Mouse (Mus musculus): ENCODE data around the gene Cggbp1. TPM values are rescaled to one million over a fixed set of nuclear protein-coding genes. Genes with fewer than 3 reads are reported as not detected.
A peak's percentile ranks its signal among the peaks of the same experiment; 100 is the strongest.

Cggbp1 gene
- polyA plus RNA-seq, 1 experiment: 20.5 TPM

DNA sequence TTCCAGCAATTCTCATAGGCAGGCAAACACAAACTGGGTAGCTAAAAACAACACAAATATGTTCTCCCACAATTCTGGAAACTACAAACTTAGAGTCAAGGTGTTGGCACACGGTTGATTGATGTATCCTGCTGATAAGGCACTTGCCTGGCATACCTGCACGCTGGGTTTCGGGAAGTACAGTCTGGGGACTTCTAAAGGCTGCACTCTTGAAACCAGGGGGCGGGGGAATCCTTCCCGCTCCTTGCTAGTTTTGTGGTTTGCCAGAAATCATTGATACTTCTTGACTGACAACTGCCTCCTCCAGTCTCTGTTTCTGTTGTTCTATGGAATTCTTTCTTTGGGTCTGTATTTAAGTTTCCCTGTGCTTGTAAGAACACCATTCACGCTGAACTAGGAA is 16.8 kb downstream of the Cggbp1 start:
- no peaks in the 10 kb centered on the region for H3K36me3 ChIP-seq (ENCODE audit: control insufficient read depth, insufficient read depth)
- TF ChIP-seq MYOG (IDR thresholded peaks at IDR 0.05; ENCODE audit: control insufficient read depth in 1 of 3, insufficient read depth in 1 of 3, insufficient read length in 2 of 3, low read depth in 2 of 3) (no peak), USF1 (IDR thresholded peaks at IDR 0.05; ENCODE audit: low read depth) (no peak), CEBPB (IDR thresholded peaks at IDR 0.05; ENCODE audit: insufficient read depth, poor library complexity, severe bottlenecking) (no peak), SRF (IDR thresholded peaks at IDR 0.05; ENCODE audit: control insufficient read depth, insufficient read length, low read depth) (no peak), POLR2AphosphoS2 (IDR thresholded peaks at IDR 0.05; ENCODE audit: insufficient read length, low read depth) (no peak), REST (IDR thresholded peaks at IDR 0.05; ENCODE audit: insufficient read depth, insufficient read length) (no peak), POLR2A (IDR thresholded peaks at IDR 0.05; ENCODE audit: insufficient read length, low read depth) (no peak), TCF3 (IDR thresholded peaks at IDR 0.05; ENCODE audit: insufficient read length, low read depth) (no peak), MYOD1 (IDR thresholded peaks at IDR 0.05; ENCODE audit: control insufficient read depth in 1 of 3, insufficient read length in 2 of 3, low read depth in 2 of 3) (no peak), TCF12 (IDR thresholded peaks at IDR 0.05; ENCODE audit: insufficient read depth, poor library complexity, severe bottlenecking) (no peak), MAX (IDR thresholded peaks at IDR 0.05; ENCODE audit: low read depth) (no peak), E2F4 (IDR thresholded peaks at IDR 0.05; ENCODE audit: insufficient read depth) (no peak)
- no peak overlapping the region for H3ac ChIP-seq (ENCODE audit: control insufficient read depth, insufficient read length)
- no peaks in the 10 kb centered on the region for H3K27me3 ChIP-seq (ENCODE audit: control insufficient read depth, insufficient read depth, insufficient read length)
- H3K4me2 ChIP-seq (ENCODE audit: low read depth): no peak overlapping the region
- no peak overlapping the region for H3K4me3 ChIP-seq
- no peaks in the 10 kb centered on the region for H3K79me2 ChIP-seq (ENCODE audit: control insufficient read depth, insufficient read depth)

GRCm38 (mm10) chr16:64869621-64870020 is 17.8 kb downstream of the Cggbp1 start:
- Histone ChIP-seq H3K79me2 (ENCODE audit: control insufficient read depth, insufficient read depth) (no peaks in the 10 kb centered on the region), H3ac (ENCODE audit: control insufficient read depth, insufficient read length) (no peak overlapping the region), H3K4me3 (no peak overlapping the region), H3K27me3 (ENCODE audit: control insufficient read depth, insufficient read depth, insufficient read length) (no peaks in the 10 kb centered on the region), H3K4me2 (ENCODE audit: low read depth) (no peak overlapping the region), H3K36me3 (ENCODE audit: control insufficient read depth, insufficient read depth) (no peaks in the 10 kb centered on the region)
- TF ChIP-seq TCF12 (IDR thresholded peaks at IDR 0.05; ENCODE audit: insufficient read depth, poor library complexity, severe bottlenecking) (no peak), REST (IDR thresholded peaks at IDR 0.05; ENCODE audit: insufficient read depth, insufficient read length) (no peak), POLR2A (IDR thresholded peaks at IDR 0.05; ENCODE audit: insufficient read length, low read depth) (no peak), MYOD1 (IDR thresholded peaks at IDR 0.05; ENCODE audit: control insufficient read depth in 1 of 3, insufficient read length in 2 of 3, low read depth in 2 of 3) (no peak), MYOG (IDR thresholded peaks at IDR 0.05; ENCODE audit: control insufficient read depth in 1 of 3, insufficient read depth in 1 of 3, insufficient read length in 2 of 3, low read depth in 2 of 3) (no peak), MAX (IDR thresholded peaks at IDR 0.05; ENCODE audit: low read depth) (no peak), CEBPB (IDR thresholded peaks at IDR 0.05; ENCODE audit: insufficient read depth, poor library complexity, severe bottlenecking) (no peak), USF1 (IDR thresholded peaks at IDR 0.05; ENCODE audit: low read depth) (no peak), POLR2AphosphoS2 (IDR thresholded peaks at IDR 0.05; ENCODE audit: insufficient read length, low read depth) (no peak), TCF3 (IDR thresholded peaks at IDR 0.05; ENCODE audit: insufficient read length, low read depth) (no peak)

GRCm38 (mm10) chr16:64872296-64872695 is 20.5 kb downstream of the Cggbp1 start:
- H3ac ChIP-seq (ENCODE audit: control insufficient read depth, insufficient read length): no peak overlapping the region
- H3K79me2 ChIP-seq (ENCODE audit: control insufficient read depth, insufficient read depth): no peaks in the 10 kb centered on the region
- H3K27me3 ChIP-seq (ENCODE audit: control insufficient read depth, insufficient read depth, insufficient read length): no peaks in the 10 kb centered on the region
- no peaks in the 10 kb centered on the region for H3K36me3 ChIP-seq (ENCODE audit: control insufficient read depth, insufficient read depth)
- TF ChIP-seq CEBPB (IDR thresholded peaks at IDR 0.05; ENCODE audit: insufficient read depth, poor library complexity, severe bottlenecking) (no peak), E2F4 (IDR thresholded peaks at IDR 0.05; ENCODE audit: insufficient read depth) (no peak), POLR2AphosphoS2 (IDR thresholded peaks at IDR 0.05; ENCODE audit: insufficient read length, low read depth) (no peak), TCF3 (IDR thresholded peaks at IDR 0.05; ENCODE audit: insufficient read length, low read depth) (no peak), TCF12 (IDR thresholded peaks at IDR 0.05; ENCODE audit: insufficient read depth, poor library complexity, severe bottlenecking) (no peak), REST (IDR thresholded peaks at IDR 0.05; ENCODE audit: insufficient read depth, insufficient read length) (no peak), MAX (IDR thresholded peaks at IDR 0.05; ENCODE audit: low read depth) (no peak), USF1 (IDR thresholded peaks at IDR 0.05; ENCODE audit: low read depth) (no peak), MYOG (IDR thresholded peaks at IDR 0.05; ENCODE audit: control insufficient read depth in 1 of 3, insufficient read depth in 1 of 3, insufficient read length in 2 of 3, low read depth in 2 of 3) (no peak), MYOD1 (IDR thresholded peaks at IDR 0.05; ENCODE audit: control insufficient read depth in 1 of 3, insufficient read length in 2 of 3, low read depth in 2 of 3) (no peak), POLR2A (IDR thresholded peaks at IDR 0.05; ENCODE audit: insufficient read length, low read depth) (no peak), SRF (IDR thresholded peaks at IDR 0.05; ENCODE audit: control insufficient read depth, insufficient read length, low read depth) (no peak)
- no peak overlapping the region for H3K4me2 ChIP-seq (ENCODE audit: low read depth)
- peak overlapping the region; percentile 55 for H3K4me3 ChIP-seq

DNA sequence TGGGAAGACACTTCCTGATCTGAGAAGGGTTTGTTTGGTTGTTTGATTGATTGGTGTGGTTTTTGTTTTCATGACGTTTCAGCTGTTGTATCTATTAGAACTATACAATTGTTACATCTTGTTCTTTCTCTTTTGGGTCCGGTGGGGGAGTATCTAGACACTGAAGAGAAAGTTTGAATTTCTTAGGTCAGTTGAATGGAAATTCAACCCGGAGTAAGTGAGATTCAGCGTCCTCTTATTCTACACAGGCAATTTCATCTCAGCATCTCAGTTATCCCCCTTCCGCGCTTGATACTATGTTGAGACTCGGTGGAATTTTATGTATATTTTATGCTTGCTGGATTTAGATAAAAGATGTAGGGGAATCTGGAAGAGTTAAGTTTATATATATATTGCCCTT is 21.0 kb downstream of the Cggbp1 start:
- Histone ChIP-seq H3ac (ENCODE audit: control insufficient read depth, insufficient read length) (peak overlapping the region; percentile 57), H3K36me3 (ENCODE audit: control insufficient read depth, insufficient read depth) (no peaks in the 10 kb centered on the region), H3K27me3 (ENCODE audit: control insufficient read depth, insufficient read depth, insufficient read length) (no peaks in the 10 kb centered on the region), H3K79me2 (ENCODE audit: control insufficient read depth, insufficient read depth) (no peaks in the 10 kb centered on the region), H3K4me3 (peak overlapping the region; percentile 55), H3K4me2 (ENCODE audit: low read depth) (peak overlapping the region; percentile 89)
- TF ChIP-seq REST (IDR thresholded peaks at IDR 0.05; ENCODE audit: insufficient read depth, insufficient read length): no peak
- TF ChIP-seq E2F4 (IDR thresholded peaks at IDR 0.05; ENCODE audit: insufficient read depth): no peak
- TF ChIP-seq POLR2AphosphoS2 (IDR thresholded peaks at IDR 0.05; ENCODE audit: insufficient read length, low read depth): no peak
- TF ChIP-seq CEBPB (IDR thresholded peaks at IDR 0.05; ENCODE audit: insufficient read depth, poor library complexity, severe bottlenecking): no peak
- no peak for TF ChIP-seq POLR2A (IDR thresholded peaks at IDR 0.05; ENCODE audit: insufficient read length, low read depth)
- no peak for TF ChIP-seq TCF3 (IDR thresholded peaks at IDR 0.05; ENCODE audit: insufficient read length, low read depth)
- no peak for TF ChIP-seq SRF (IDR thresholded peaks at IDR 0.05; ENCODE audit: control insufficient read depth, insufficient read length, low read depth)
- no peak for TF ChIP-seq USF1 (IDR thresholded peaks at IDR 0.05; ENCODE audit: low read depth)
- no peak for TF ChIP-seq MYOD1 (IDR thresholded peaks at IDR 0.05; ENCODE audit: control insufficient read depth in 1 of 3, insufficient read length in 2 of 3, low read depth in 2 of 3)
- TF ChIP-seq MYOG (IDR thresholded peaks at IDR 0.05; ENCODE audit: control insufficient read depth in 1 of 3, insufficient read depth in 1 of 3, insufficient read length in 2 of 3, low read depth in 2 of 3): no peak
- no peak for TF ChIP-seq MAX (IDR thresholded peaks at IDR 0.05; ENCODE audit: low read depth)
- no peak for TF ChIP-seq TCF12 (IDR thresholded peaks at IDR 0.05; ENCODE audit: insufficient read depth, poor library complexity, severe bottlenecking)

All from myocyte (in vitro differentiated cells).